Mouse (Mus musculus): Measurements from ENCODE around the gene Rbm20. TPM values are rescaled to one million over a fixed set of nuclear protein-coding genes. Genes with fewer than 3 reads are reported as not detected.

The Rbm20 gene
- polyA plus RNA-seq, 1 experiment from 2014 or later, result 2.5 TPM

DNA sequence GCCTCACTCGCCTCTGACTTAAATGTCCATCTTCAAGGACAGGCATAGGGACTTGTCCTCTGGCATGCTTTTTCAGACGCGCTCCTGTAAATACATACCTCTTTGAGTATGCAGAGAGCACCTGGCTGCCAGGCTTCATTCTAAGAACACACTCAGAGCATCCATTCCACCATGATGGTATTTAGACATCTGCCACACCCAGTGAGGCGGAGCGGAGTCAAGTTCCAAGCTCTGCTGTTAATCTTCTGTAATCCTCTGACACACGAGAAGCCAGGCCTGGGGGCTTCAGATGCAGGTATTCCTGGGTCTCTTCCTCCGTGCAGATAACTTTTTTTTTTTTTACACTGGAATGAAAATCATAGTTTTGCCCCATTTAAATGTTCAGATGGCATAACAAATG lies 182.5 kb downstream of the Rbm20 start:
- DNase-seq (ENCODE audit: low spot score) (no peak), ATAC-seq (ENCODE audit: low FRiP score, low TSS enrichment) (no peak)
- no peaks in the 10 kb centered on the region for H3K36me3 ChIP-seq (ENCODE audit: control insufficient read depth, insufficient read depth, low read length)
- no peak for TF ChIP-seq CTCF (IDR thresholded peaks at IDR 0.05; ENCODE audit: low read depth)
- TF ChIP-seq EP300 (optimal IDR thresholded peaks at IDR 0.05), result no peak
- peak overlapping the region; percentile 78 for H3K27ac ChIP-seq (replicated peaks)
- WGBS, result 43% methylated on average over 7 of the region's 7 CpGs
- no peaks in the 10 kb centered on the region for H3K9me3 ChIP-seq (ENCODE audit: control insufficient read depth, low read length)
- no peak overlapping the region for H3K9ac ChIP-seq (ENCODE audit: low read length)
- no peak overlapping the region for H3K4me3 ChIP-seq (ENCODE audit: low read depth, low read length)
- peaks cover 5% of the 10 kb centered on the region; the same call in 1 of the 2 replicates for H3K4me1 ChIP-seq (replicated peaks; ENCODE audit: control insufficient read depth, insufficient read depth)
- H3K4me2 ChIP-seq (replicated peaks; ENCODE audit: low read depth), result no peak overlapping the region; the same call in 1 of the 2 replicates
- no peaks in the 10 kb centered on the region for H3K27me3 ChIP-seq (ENCODE audit: control insufficient read depth, insufficient read depth, low read length)

DNA sequence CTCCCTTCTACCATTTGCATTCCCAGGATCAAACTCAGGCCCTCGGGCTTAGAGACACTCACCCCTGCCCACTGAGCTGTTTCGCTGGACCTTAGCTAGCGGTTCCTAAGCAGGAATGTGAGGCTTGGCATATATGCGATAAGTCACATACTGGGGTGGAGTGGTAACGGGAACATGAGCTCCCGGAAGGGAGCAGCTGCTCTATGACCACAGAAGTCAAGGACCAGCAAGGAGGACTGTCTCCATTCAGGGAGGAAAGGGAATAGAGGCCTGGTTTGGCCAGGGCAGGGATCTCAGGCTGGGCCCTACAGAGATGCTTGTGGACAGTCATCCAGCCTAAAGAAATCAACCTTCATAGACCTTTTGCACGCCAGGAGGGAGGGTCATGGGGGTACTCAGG lies 184.2 kb downstream of the Rbm20 start:
- Histone ChIP-seq H3K9me3 (ENCODE audit: control insufficient read depth, low read length) (no peaks in the 10 kb centered on the region), H3K27me3 (ENCODE audit: control insufficient read depth, insufficient read depth, low read length) (no peaks in the 10 kb centered on the region), H3K4me2 (replicated peaks; ENCODE audit: low read depth) (no peak overlapping the region), H3K27ac (replicated peaks) (no peak overlapping the region), H3K4me3 (ENCODE audit: low read depth, low read length) (no peak overlapping the region), H3K4me1 (replicated peaks; ENCODE audit: control insufficient read depth, insufficient read depth) (no peaks in the 10 kb centered on the region; the same call in 1 of the 2 replicates), H3K36me3 (ENCODE audit: control insufficient read depth, insufficient read depth, low read length) (no peaks in the 10 kb centered on the region), H3K9ac (ENCODE audit: low read length) (no peak overlapping the region)
- DNase-seq (ENCODE audit: low spot score) (no peak), ATAC-seq (ENCODE audit: low FRiP score, low TSS enrichment) (no peak)
- 83% methylated on average over 7 of the region's 7 CpGs for WGBS
- no peak for TF ChIP-seq CTCF (IDR thresholded peaks at IDR 0.05; ENCODE audit: low read depth)
- no peak for TF ChIP-seq EP300 (optimal IDR thresholded peaks at IDR 0.05)

DNA sequence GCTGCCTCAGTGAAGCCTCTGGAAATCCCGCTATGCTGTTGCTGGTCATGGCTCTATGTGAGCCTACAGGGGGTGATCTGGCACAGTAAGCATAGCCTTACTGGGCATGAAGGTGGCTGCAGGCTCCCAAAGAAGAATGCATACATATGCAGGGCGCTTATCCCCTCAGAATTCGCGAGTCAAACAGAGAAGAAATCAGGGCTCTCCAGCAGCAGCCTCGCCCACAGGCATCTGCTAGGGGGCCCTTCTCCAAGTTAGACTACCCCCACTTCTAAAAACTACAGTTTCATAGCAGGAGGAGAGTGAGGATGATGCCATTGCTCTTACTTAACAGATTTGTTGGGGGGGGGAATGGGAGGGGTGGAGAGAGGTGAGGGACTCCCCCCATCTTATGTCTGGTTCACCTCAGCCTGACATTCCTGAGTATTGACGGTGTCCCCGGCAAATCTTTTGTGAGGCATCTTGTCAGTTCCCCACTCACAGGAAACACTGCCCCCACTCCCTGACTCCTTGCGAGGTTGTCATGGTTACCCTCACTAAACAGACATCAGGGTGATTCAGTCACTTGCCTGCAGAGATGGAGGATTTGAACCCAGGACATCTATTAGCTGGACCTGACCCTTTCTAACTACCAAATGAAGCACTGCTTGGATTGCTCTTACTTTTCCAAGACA lies 185.6 kb downstream of the Rbm20 start:
- DNase-seq (ENCODE audit: low spot score) (no peak), ATAC-seq (ENCODE audit: low FRiP score, low TSS enrichment) (no peak)
- no peak overlapping the region for H3K4me2 ChIP-seq (replicated peaks; ENCODE audit: low read depth)
- no peak overlapping the region for H3K4me3 ChIP-seq (ENCODE audit: low read depth, low read length)
- no peak overlapping the region for H3K9ac ChIP-seq (ENCODE audit: low read length)
- no peaks in the 10 kb centered on the region for H3K4me1 ChIP-seq (replicated peaks; ENCODE audit: control insufficient read depth, insufficient read depth)
- no peaks in the 10 kb centered on the region for H3K27me3 ChIP-seq (ENCODE audit: control insufficient read depth, insufficient read depth, low read length)
- no peak overlapping the region for H3K27ac ChIP-seq (replicated peaks)
- WGBS, result 70% methylated on average over 8 of the region's 8 CpGs
- H3K9me3 ChIP-seq (ENCODE audit: control insufficient read depth, low read length), result no peaks in the 10 kb centered on the region
- no peak for TF ChIP-seq CTCF (IDR thresholded peaks at IDR 0.05; ENCODE audit: low read depth)
- no peak for TF ChIP-seq EP300 (optimal IDR thresholded peaks at IDR 0.05)
- H3K36me3 ChIP-seq (ENCODE audit: control insufficient read depth, insufficient read depth, low read length), result no peaks in the 10 kb centered on the region

DNA sequence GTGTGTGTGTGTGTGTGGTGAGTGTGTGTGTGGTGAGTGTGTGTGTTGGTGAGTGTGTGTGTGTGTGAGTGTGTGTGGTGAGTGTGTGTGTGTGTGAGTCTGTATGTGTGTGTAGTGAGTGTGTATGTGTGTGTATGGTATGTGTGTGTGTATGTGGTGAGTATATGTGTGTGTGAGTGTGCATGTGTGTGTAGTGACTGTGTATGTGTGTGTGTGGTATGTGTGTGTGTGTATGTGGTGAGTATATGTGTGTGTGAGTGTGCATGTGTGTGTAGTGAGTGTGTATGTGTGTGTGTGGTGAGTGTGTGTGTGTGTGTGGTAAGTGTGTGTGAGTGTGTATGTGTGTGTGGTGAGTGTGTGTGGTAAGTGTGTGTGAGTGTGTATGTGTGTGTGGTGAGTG lies 190.1 kb downstream of the Rbm20 start:
- Histone ChIP-seq H3K27me3 (ENCODE audit: control insufficient read depth, insufficient read depth, low read length) (no peaks in the 10 kb centered on the region), H3K4me1 (replicated peaks; ENCODE audit: control insufficient read depth, insufficient read depth) (0 out of 2 replicates have a peak, but pooled peaks cover 4% of the 10 kb centered on the region), H3K9ac (ENCODE audit: low read length) (no peak overlapping the region), H3K9me3 (ENCODE audit: control insufficient read depth, low read length) (no peaks in the 10 kb centered on the region), H3K36me3 (ENCODE audit: control insufficient read depth, insufficient read depth, low read length) (no peaks in the 10 kb centered on the region), H3K27ac (replicated peaks) (no peak overlapping the region), H3K4me3 (ENCODE audit: low read depth, low read length) (no peak overlapping the region), H3K4me2 (replicated peaks; ENCODE audit: low read depth) (no peak overlapping the region)
- no peak for DNase-seq (ENCODE audit: low spot score)
- TF ChIP-seq EP300 (optimal IDR thresholded peaks at IDR 0.05) (no peak), CTCF (IDR thresholded peaks at IDR 0.05; ENCODE audit: low read depth) (no peak)
- no peak for ATAC-seq (ENCODE audit: low FRiP score, low TSS enrichment)

DNA sequence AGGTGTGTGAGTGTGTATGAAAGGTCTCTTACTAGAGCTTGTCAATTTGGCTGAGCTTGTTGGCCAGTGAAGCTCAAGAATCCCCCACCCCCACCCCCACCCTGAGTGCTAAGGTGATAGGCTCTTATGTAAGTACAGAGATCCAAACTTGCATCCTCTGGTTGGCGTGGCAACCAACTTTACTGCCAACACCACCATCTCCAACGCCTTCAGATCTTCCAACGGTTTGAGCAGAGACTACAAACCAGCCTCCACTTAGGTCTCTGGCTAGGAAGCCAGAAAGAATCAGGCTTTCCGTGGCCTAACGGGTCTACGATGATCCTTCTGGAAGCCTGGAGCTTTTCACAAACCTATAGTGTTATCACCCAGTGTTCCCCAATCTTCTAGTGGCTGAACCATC lies 191.0 kb downstream of the Rbm20 start:
- H3K4me1 ChIP-seq (replicated peaks; ENCODE audit: control insufficient read depth, insufficient read depth), result 0 out of 2 replicates have a peak, but pooled peaks cover 4% of the 10 kb centered on the region
- no peak for DNase-seq (ENCODE audit: low spot score)
- no peak overlapping the region for H3K27ac ChIP-seq (replicated peaks)
- no peak for ATAC-seq (ENCODE audit: low FRiP score, low TSS enrichment)
- H3K9me3 ChIP-seq (ENCODE audit: control insufficient read depth, low read length), result no peaks in the 10 kb centered on the region
- no peaks in the 10 kb centered on the region for H3K27me3 ChIP-seq (ENCODE audit: control insufficient read depth, insufficient read depth, low read length)
- H3K9ac ChIP-seq (ENCODE audit: low read length), result no peak overlapping the region
- H3K4me3 ChIP-seq (ENCODE audit: low read depth, low read length), result no peak overlapping the region
- no peaks in the 10 kb centered on the region for H3K36me3 ChIP-seq (ENCODE audit: control insufficient read depth, insufficient read depth, low read length)
- H3K4me2 ChIP-seq (replicated peaks; ENCODE audit: low read depth), result no peak overlapping the region
- no peak for TF ChIP-seq EP300 (optimal IDR thresholded peaks at IDR 0.05)
- no peak for TF ChIP-seq CTCF (IDR thresholded peaks at IDR 0.05; ENCODE audit: low read depth)
- WGBS, result 92% methylated on average over 6 of the region's 6 CpGs

DNA sequence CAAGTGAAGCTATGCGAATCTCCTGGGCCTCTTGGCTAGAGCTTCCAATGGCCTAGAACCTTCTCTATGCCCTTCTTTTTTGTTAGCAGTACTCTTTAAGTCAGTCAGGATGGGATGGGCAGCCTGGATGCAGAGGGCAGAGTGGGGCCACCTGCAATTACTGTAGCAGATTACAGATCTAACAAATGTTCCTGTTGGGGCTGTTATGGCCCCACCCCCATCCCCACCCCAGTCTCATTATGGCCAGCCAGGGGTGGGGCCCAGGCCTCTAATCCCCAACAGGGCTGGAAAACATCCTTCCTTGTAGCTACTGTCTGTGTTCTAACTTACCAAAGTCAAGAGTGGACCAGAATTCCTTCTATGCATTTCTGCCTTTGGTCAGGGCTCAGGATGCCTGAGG lies 191.7 kb downstream of the Rbm20 start:
- TF ChIP-seq EP300 (optimal IDR thresholded peaks at IDR 0.05) (no peak), CTCF (IDR thresholded peaks at IDR 0.05; ENCODE audit: low read depth) (no peak)
- no peak overlapping the region for H3K4me2 ChIP-seq (replicated peaks; ENCODE audit: low read depth)

More for the DNA sequence above, 191.7 kb downstream of the Rbm20 start:
- Histone ChIP-seq H3K4me1 (replicated peaks; ENCODE audit: control insufficient read depth, insufficient read depth) (0 out of 2 replicates have a peak, but pooled peaks cover 4% of the 10 kb centered on the region), H3K27me3 (ENCODE audit: control insufficient read depth, insufficient read depth, low read length) (no peaks in the 10 kb centered on the region), H3K4me3 (ENCODE audit: low read depth, low read length) (no peak overlapping the region), H3K36me3 (ENCODE audit: control insufficient read depth, insufficient read depth, low read length) (no peaks in the 10 kb centered on the region), H3K27ac (replicated peaks) (no peak overlapping the region), H3K9ac (ENCODE audit: low read length) (no peak overlapping the region), H3K9me3 (ENCODE audit: control insufficient read depth, low read length) (no peaks in the 10 kb centered on the region)
- WGBS, result 86% methylated on average over 1 of the region's 1 CpGs
- no peak for ATAC-seq (ENCODE audit: low FRiP score, low TSS enrichment)
- no peak for DNase-seq (ENCODE audit: low spot score)

Measured in stomach, postnatal 0 days (tissue).